Mouse (Mus musculus): ENCODE results near the gene Gadd45b.

Gadd45b gene

GRCm38 (mm10) chr10:80956385-80956784 is 26.5 kb downstream of the Gadd45b start:
- DNase-seq (ENCODE audit: low read depth, low spot score): no peak

DNA sequence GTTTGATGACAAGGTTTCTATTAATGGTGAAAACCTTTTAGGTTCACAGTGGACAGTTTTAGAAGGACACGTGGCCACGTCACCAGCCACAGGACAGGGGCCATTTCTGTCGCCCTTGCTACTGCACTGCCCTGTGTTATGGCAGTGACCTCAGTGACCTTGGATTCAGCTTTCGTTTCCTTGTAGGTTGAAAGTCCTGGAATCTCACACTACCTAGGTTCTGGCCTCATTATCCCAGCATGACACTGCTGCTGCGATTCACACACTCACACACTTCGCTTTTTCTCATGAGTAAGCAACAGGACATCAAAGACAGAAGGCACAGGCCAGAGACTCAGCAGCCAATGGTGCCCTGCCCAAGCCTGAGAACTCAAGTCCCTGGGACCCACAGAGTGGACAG is 27.0 kb downstream of the Gadd45b start:
- no peak for DNase-seq (ENCODE audit: low read depth, low spot score)

DNA sequence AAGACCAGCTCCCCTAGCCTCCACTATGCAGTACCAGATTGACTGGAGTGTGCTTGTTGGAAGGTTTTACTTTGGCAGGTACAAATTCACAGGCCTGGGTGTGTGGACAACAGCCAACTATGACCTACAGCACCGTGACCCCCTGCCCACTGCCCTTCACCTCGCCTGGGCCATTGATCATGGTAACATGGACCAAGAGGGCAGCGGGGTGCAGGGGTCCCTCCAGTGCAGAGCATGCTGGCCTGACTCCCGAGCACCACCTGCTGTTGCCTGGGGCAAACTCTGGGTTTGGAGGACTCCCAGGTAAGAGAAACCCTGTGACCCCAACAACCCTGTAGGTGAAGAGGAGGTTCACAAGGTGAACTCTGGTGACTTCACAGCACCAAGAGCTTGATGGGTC is 27.9 kb downstream of the Gadd45b start:
- DNase-seq (ENCODE audit: low read depth, low spot score): no peak

GRCm38 (mm10) chr10:80958979-80959637 is 29.2 kb downstream of the Gadd45b start:
- DNase-seq (ENCODE audit: low read depth, low spot score): no peak

DNA sequence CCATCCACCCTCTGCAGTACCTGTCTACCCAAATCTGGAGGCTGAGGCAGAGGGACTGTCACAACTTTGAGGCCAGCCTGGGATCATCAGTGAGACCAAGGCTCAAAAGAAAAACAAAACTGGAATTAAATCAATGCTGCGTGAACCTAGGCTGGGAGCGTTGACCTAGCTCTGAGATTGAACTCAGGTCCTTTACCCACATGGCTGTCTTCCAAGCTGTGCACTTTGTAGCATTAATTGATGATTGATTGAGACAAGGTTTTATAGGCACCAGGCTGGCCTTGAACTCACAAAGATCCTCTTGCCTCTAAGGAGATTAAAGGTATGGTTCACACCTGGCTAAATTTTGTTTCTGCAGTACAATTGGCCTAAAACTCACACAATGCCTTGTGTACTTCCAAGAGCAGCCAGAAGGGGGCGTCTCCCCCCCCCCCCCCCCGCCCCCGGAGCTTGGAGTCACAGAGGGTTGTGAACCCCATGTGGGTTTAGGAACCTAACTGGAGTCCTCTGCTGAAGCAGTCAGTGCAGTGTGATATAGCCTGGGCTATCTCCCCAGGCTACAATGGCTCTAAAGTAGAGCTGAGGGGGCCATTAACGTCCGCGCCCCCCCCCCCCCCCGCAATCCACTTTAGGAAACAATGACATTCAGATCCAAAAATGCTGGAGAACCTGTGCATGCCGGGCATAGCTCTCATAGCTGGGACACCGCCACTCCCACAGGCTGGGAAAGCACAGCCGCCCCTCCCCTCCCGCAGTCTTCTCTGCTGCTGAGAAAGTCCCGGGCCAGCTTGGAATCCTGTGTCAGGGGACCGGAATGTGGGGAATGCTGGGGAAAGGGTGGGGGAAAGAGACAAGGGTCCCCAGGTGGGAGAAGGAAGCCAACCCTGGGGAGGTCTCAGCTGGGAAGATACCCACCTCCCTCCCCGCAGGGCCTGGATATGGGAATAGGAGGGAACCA is 31.0 kb downstream of the Gadd45b start:
- DNase-seq (ENCODE audit: low read depth, low spot score): no peak

DNA sequence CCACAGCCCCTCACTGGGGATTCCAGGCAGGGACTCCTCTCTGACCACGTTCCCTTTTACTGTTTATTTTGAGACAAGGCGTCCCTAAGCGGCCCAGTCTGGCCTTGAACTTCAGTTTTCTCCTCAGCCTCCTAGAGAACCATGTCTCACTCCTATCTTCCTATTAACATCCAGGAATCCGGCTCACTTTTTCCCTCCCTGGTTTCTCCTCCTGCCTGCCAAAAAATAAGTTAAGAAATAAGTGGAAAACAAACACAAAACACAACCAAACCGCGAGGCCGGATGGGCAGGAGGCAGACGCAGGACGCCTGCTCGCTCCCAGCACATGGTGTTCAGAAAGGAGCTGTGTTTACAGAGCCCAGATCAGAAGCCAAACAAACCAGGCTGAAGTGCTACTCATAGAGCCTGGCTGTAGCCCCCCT is 32.2 kb downstream of the Gadd45b start:
- no peak for DNase-seq (ENCODE audit: low read depth, low spot score)

- no peak for DNase-seq (ENCODE audit: low read depth, low spot score)
Measured at GRCm38 (mm10) chr10:80962585-80962984, 32.7 kb downstream of the Gadd45b start.

DNA sequence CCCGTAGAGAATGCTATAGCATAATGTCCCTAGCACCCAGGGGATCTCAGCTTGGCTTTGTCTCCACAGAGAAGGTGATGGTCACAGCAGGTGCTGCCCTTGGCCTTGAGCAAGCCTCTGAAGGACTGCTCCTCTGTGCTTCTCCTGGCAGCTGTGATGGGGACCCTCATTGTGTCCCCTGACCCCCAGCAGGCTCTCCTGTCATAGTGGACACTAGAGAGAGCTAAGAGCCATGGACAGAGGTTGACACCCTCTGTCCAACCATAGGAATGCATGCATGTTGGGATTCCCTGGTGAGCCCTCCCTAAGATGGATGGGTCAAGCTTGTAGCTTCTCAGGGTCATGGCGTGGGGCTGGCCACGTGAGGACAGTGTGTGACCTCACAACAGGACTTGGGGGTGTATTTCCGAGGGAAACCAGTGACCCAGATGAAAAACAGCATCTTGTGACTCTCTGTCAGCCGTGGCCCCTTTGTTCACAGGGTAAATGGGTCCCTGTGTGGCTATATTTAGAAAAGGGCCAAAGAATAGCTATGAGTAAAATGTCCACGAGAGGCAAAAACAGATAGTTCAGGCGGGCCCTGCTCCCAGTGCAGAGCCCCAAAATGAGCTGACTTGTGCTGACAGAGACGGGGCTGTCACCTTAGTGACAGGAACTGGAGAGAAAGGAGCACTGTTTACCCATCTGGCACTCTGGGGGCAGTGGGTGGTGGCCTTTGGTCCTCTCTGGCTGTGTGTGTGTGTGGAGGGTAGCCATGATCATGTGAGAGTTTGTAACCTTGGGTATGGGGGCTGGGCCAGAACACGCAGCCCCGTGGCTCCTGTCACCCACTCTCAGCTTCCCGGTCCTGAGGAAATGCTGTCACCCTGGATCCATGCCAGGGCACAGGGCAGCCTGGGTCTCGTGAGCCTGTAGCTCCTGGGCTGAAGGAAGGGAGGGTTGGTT is 33.4 kb downstream of the Gadd45b start:
- no peak for DNase-seq (ENCODE audit: low read depth, low spot score)

GRCm38 (mm10) chr10:80966296-80966695 is 36.4 kb downstream of the Gadd45b start:
- DNase-seq (ENCODE audit: low read depth, low spot score): no peak

- DNase-seq (ENCODE audit: low read depth, low spot score): no peak
Measured at GRCm38 (mm10) chr10:80967101-80967656, 37.3 kb downstream of the Gadd45b start.

GRCm38 (mm10) chr10:80968106-80968505 is 38.2 kb downstream of the Gadd45b start:
- DNase-seq (ENCODE audit: low read depth, low spot score): no peak

GRCm38 (mm10) chr10:80969298-80969697 is 39.4 kb downstream of the Gadd45b start:
- DNase-seq (ENCODE audit: low read depth, low spot score): no peak

- no peak for DNase-seq (ENCODE audit: low read depth, low spot score)
Measured at GRCm38 (mm10) chr10:80970159-80970558, 40.3 kb downstream of the Gadd45b start.

DNA sequence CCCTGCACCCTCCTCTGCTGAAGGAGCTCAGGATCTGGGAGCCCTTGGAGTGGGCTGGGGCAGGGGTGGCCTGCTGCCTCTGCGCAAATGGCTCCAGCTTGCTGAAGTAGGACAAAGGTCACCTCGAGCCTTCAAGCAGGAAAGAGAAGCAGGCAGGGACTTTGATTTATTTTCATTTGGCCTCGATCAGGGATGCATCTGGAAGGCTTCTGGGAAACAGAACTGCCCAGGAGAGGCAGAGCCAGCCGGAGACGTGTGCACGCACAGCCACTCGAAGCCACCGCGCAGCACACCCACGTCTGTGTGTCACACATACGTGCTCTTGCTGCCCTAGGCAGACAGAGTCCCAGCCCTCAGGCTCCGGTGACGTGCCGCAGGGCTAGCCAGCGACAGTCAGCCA is 41.7 kb downstream of the Gadd45b start:
- peak; percentile 62 for DNase-seq (ENCODE audit: low read depth, low spot score)

DNA sequence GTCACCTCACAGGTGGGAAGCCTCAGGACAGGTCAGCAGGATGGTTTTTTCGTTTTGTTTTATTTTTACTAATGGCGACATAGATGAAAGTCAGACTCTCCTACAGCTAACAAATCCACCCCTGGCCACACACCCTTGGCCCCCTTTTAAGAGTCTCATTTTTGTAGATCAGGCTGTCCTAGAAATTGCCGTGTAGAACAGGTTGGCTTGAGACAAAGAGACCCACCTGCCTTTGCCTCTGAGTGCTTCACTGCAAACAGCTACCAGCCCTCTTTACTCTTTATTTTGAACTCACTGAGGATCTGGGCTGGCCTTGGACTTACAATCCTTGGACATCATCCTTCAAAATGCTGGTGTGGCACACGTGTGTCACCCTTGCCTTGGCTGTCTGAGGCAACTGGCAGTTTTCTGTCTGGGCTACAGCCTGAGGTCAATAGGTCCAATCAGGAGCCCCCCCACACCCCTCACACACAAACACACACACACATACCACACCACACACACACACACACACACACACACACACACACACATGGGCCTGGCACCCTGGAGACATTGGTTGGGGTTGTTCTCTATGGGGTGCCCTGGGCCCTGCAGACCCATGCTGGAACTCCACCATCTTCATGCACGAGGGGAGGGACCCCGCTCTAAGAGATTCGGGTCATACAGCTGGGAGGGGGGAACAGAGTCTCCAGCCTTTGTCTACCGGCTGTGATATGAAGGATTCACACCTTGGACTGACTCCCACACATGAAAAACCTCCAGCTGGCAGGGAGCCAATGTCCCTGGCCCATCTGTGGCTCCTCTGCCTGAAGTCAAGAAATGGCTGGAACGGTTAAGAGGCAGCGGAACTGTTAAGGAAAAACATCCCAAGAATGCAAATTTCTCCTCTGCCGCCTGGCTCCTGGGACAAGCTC is 42.5 kb downstream of the Gadd45b start:
- DNase-seq (ENCODE audit: low read depth, low spot score): no peak

DNA sequence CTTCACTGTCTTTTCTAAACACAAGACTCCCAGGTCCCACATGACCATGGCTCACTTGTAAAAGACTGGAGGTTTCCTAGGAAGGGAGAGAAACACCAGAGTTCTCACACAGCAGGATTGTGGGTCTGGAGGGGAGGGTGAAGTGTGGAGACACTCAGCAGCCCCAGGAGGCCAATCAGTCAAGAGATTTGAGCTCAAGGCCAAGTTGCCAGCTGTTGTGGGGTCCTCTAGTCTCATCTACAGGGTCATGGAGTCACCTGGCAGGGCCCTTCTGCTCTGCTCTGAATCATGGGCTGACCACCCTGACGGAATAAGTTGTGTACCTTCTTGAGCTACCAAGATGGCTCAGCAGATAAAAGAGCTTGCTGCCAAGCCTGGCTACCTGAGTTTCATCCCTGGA is 43.8 kb downstream of the Gadd45b start:
- DNase-seq (ENCODE audit: low read depth, low spot score): no peak

- no peak for DNase-seq (ENCODE audit: low read depth, low spot score)
Measured at GRCm38 (mm10) chr10:80975478-80975877, 45.6 kb downstream of the Gadd45b start.

DNA sequence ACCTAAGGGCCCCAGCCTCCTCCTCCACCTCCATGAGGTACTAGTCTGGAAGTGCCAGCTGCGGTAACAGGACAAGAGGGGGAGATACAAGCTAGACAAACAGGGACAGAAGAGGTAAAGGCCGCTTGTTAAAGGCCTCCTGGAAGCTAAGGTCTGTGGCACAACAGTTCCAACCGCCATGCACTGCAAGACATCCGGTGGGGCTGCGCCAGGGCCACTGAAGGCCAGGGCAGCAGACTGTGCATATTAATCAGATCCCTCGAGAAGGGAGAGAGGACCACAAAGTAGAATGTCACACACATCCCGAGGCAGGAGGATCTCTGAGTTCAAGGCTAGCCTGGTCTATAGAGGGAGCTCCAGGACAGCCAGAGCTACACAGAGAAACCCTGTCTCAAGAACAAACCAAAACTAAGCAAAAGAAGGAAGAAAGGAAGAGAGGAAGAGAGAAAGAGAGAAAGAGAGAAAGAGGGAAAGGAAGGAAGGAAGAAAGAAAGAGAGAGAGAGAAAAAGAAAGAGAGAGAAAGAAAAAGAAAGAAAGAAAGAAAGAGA is 51.8 kb downstream of the Gadd45b start:
- no peak for DNase-seq (ENCODE audit: low read depth, low spot score)
